Mouse (Mus musculus) hindbrain, postnatal 0 days (tissue): ENCODE measurements around the gene Gm8356. TPM values are rescaled to one million over a fixed set of nuclear protein-coding genes. Genes with fewer than 3 reads are reported as not detected.
"Not testable (repeated sequence)": the region's sequence is repeated elsewhere in the genome, so short reads cannot be mapped to it uniquely, and the experiment has no call there.

Experiments
- ATAC-seq: fragments of 200-750 bp; cut with Nextera tagmentation; 2 replicates; pipeline ENCODE4 v1.8.0; 2017; ENCODE audit warnings: mild to moderate bottlenecking, moderate TSS enrichment, moderate library complexity
- DNase-seq: peaks from one replicate; pipeline ENCODE4 v3.0.0-alpha.2; 2015; ENCODE audit warnings: low spot score
- H3K27ac ChIP-seq: fragments of 300-500 bp; sonication (generic); 2 replicates; pipeline ENCODE4 v1.5.1; 2014; ENCODE audit warnings: mild to moderate bottlenecking
- H3K27me3 ChIP-seq: fragments of 300-500 bp; sonication (generic); 2 replicates; pipeline ENCODE4 v1.6.1; 2014; ENCODE audit warnings: low read length, mixed read lengths; ENCODE audit not compliant: insufficient read depth
- H3K36me3 ChIP-seq: fragments of 300-500 bp; sonication (generic); 2 replicates; pipeline ENCODE4 v1.6.1; 2014; ENCODE audit warnings: low read length, mixed read lengths; ENCODE audit not compliant: insufficient read depth
- H3K4me1 ChIP-seq: fragments of 300-500 bp; sonication (generic); 2 replicates; pipeline ENCODE4 v1.6.1; 2014; ENCODE audit warnings: antibody characterized with exemption, low read length, mixed read lengths; ENCODE audit not compliant: insufficient read depth
- H3K4me2 ChIP-seq: fragments of 300-500 bp; sonication (generic); 2 replicates; pipeline ENCODE4 v1.6.1; 2014; ENCODE audit warnings: low read depth, mild to moderate bottlenecking, low read length, moderate library complexity, mixed read lengths
- H3K4me3 ChIP-seq: fragments of 300-500 bp; sonication (generic); 2 replicates; pipeline ENCODE4 v1.5.1; 2014; ENCODE audit warnings: low read length
- H3K9ac ChIP-seq: fragments of 300-500 bp; sonication (generic); replicated peaks from 2 replicates; pipeline ENCODE4 v1.6.1; 2014; ENCODE audit warnings: mild to moderate bottlenecking, low read length, moderate library complexity, mixed read lengths
- H3K9me3 ChIP-seq: fragments of 300-500 bp; sonication (generic); 2 replicates; pipeline ENCODE4 v1.6.1; 2016; ENCODE audit warnings: low read length, mixed read lengths
- WGBS: fragments of 180-500 bp; shearing (Covaris S2); extraction: QIAGEN DNeasy Blood & Tissue Kit; methylation state at CpG from one replicate; pipeline ENCODE4 v1.1.7; 2014; 5-methylcytosine and 5-hydroxymethylcytosine counted together
- polyA plus RNA-seq: library from polyadenylated mRNA; unstranded; fragments of >200 nt; fragmentation: Nextera tagmentation; extraction: Ambion mirVana; gene quantifications from 2 replicates; pipeline ENCODE4 v1.2.1, GENCODE M21; 2015
- total RNA-seq: library from RNA; depleted of rRNA; stranded (reverse); fragments of >200 nt; gene quantifications from 2 replicates; pipeline ENCODE4 v1.2.3, GENCODE M21; 2014; rRNA removed

Gene Gm8356
- total RNA-seq: not detected in 2 replicates
- polyA plus RNA-seq: not detected in 2 replicates

DNA sequence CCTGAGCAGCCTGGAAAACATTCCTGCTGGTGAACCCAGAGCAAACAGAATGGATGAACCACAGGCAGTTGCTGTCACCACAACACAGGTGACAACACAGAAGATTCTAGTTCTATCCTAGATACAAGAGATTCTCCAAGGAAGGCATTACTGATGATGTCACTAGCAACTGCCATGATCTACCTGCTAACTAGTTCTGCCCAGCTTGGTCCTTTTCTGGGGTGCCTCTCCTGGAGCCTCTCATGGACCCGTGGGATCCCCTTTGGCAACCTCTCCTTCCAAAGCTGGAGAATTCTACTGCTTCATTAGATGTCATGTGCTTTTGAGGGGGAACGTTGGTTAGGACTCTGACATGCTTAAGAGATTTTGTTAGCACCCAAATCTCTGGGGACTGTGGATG lies at the start of gene Gm8356:
Gm8356 (minus strand) TSS at position 101 of the 400 bp plus-strand sequence.
- H3K27ac ChIP-seq, H3K27me3 ChIP-seq, ATAC-seq, H3K4me2 ChIP-seq, H3K9ac ChIP-seq, H3K4me1 ChIP-seq, H3K4me3 ChIP-seq, H3K36me3 ChIP-seq, DNase-seq, H3K9me3 ChIP-seq: not testable (repeated sequence)
- WGBS: 100% methylated on average over 1 of the region's 2 CpGs

- not testable (repeated sequence) for H3K4me1 ChIP-seq, H3K27ac ChIP-seq, H3K9me3 ChIP-seq, DNase-seq, H3K27me3 ChIP-seq, H3K36me3 ChIP-seq, H3K4me3 ChIP-seq, ATAC-seq, H3K9ac ChIP-seq, H3K4me2 ChIP-seq
- WGBS: 43% methylated on average over 1 of the region's 1 CpGs
Observed at GRCm38 (mm10) chr14:6486331-6486730, 50.8 kb downstream of the Gm8356 start.

DNA sequence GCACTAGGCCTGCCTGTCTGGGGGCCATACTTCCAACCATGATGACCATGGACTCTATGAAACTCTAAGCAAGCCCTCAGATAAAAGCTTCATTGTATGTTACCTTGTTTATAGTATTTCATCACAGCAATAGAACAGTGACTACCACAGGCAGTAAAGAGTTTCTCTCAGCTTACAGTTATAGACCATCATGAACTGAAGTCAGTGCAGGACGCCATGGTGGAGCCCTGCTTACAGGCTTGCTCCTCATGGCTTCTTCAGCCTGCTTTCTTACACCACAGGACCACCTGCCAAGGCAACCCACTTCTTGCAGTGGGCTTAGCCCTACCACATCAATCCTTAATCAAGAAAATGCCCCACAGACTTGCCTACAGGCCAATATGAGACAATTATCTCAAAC lies 51.5 kb downstream of the Gm8356 start:
- DNase-seq, H3K4me3 ChIP-seq, H3K9ac ChIP-seq, ATAC-seq, H3K36me3 ChIP-seq, H3K27ac ChIP-seq, H3K27me3 ChIP-seq, H3K4me2 ChIP-seq, H3K9me3 ChIP-seq, H3K4me1 ChIP-seq: not testable (repeated sequence)
- WGBS: no CpG with 5 or more reads among the region's 1 CpGs

DNA sequence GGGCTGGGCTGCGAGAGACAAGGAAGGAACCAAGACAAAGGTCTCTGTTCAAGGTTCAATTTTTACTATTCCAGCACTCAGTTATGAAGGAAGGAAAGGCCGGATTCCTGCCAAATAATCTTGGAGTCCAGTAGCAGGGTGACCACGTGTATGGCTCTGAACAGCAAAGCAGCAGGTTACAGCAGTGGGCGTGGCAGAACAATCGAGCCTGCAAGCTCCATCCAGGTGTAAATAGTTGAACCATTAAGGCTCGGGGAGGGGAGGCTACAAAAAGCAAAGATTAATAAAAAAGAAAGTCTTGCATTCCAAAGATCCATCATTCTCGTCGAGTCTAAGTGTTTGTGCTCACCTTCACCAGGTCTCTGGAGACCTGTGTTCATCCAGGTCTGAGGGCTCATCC lies 55.0 kb downstream of the Gm8356 start:
- H3K27me3 ChIP-seq, ATAC-seq, H3K4me2 ChIP-seq, H3K9ac ChIP-seq, H3K36me3 ChIP-seq, H3K9me3 ChIP-seq, H3K4me3 ChIP-seq, H3K27ac ChIP-seq, DNase-seq, H3K4me1 ChIP-seq: not testable (repeated sequence)
- whole genome bisulfite sequencing: 81% methylated on average over 7 of the region's 8 CpGs

Other genes with a start within 250 kb of the Gm8356 start
- gene Gm21103, start 232.4 kb downstream of the Gm8356 start, total RNA-seq: not detected in 2 replicates
- 0.33 TPM in 1 of 2 replicates, not detected in the other for gene Gm21103, start 232.4 kb downstream of the Gm8356 start, polyA plus RNA-seq
- gene Gm3618, start 193.6 kb downstream of the Gm8356 start, total RNA-seq: not detected in 2 replicates
- not detected in 2 replicates for gene Gm3618, start 193.6 kb downstream of the Gm8356 start, polyA plus RNA-seq
- not detected in 2 replicates for gene Gm16440, start 147.0 kb downstream of the Gm8356 start, total RNA-seq
- 0.19 TPM in 1 of 2 replicates, not detected in the other for gene Gm16440, start 147.0 kb downstream of the Gm8356 start, polyA plus RNA-seq
- gene Gm3591, start 124.8 kb downstream of the Gm8356 start, total RNA-seq: 3.5 and 9.5 TPM in 2 replicates
- 4.5 and 5.2 TPM in 2 replicates for gene Gm3591, start 124.8 kb downstream of the Gm8356 start, polyA plus RNA-seq
- not detected in 2 replicates for gene Gm3594, start 92.7 kb downstream of the Gm8356 start, total RNA-seq
- not detected in 2 replicates for gene Gm3594, start 92.7 kb downstream of the Gm8356 start, polyA plus RNA-seq
- 0.18 TPM in 1 of 2 replicates, not detected in the other for gene Gm3629, start 53.3 kb upstream of the Gm8356 start, total RNA-seq
- 0.55 and 1.8 TPM in 2 replicates for gene Gm3629, start 53.3 kb upstream of the Gm8356 start, polyA plus RNA-seq
- gene Gm3460, start 85.1 kb upstream of the Gm8356 start, total RNA-seq: not detected in 2 replicates
- gene Gm3460, start 85.1 kb upstream of the Gm8356 start, polyA plus RNA-seq: 0.45 TPM in 1 of 2 replicates, not detected in the other
- gene Gm10251, start 146.9 kb upstream of the Gm8356 start, total RNA-seq: not detected in 2 replicates
- gene Gm10251, start 146.9 kb upstream of the Gm8356 start, polyA plus RNA-seq: not detected in 2 replicates
- gene Gm8050, start 183.0 kb upstream of the Gm8356 start, total RNA-seq: not detected in 2 replicates
- gene Gm8050, start 183.0 kb upstream of the Gm8356 start, polyA plus RNA-seq: not detected in 2 replicates
- gene Gm3636, start 205.0 kb upstream of the Gm8356 start, total RNA-seq: 6.0 and 9.5 TPM in 2 replicates
- gene Gm3636, start 205.0 kb upstream of the Gm8356 start, polyA plus RNA-seq: 12.5 and 13.4 TPM in 2 replicates
- gene Gm8362, start 237.1 kb upstream of the Gm8356 start, total RNA-seq: not detected in 2 replicates
- not detected in 2 replicates for gene Gm8362, start 237.1 kb upstream of the Gm8356 start, polyA plus RNA-seq